Mouse (Mus musculus): ENCODE data around the gene Pdxdc1. TPM values are rescaled to one million over a fixed set of nuclear protein-coding genes. Genes with fewer than 3 reads are reported as not detected.
"Not testable (repeated sequence)": the region's sequence is repeated elsewhere in the genome, so short reads cannot be mapped to it uniquely, and the experiment has no call there.

Gene Pdxdc1
- polyA plus RNA-seq, 1 experiment from 2014 or later: 65.5 TPM

- no peaks in the 10 kb centered on the region for H3K9me3 ChIP-seq
- no peak overlapping the region for H3K4me3 ChIP-seq
- H3K27me3 ChIP-seq (replicated peaks): no peaks in the 10 kb centered on the region
- H3K9ac ChIP-seq: no peak overlapping the region
- H3K4me1 ChIP-seq: peaks cover 7% of the 10 kb centered on the region
- no peak for ATAC-seq (ENCODE audit: extremely low read depth, insufficient number of reproducible peaks, low FRiP score, low TSS enrichment)
- H3K27ac ChIP-seq (replicated peaks): no peak overlapping the region
- 91% methylated on average over 3 of the region's 3 CpGs for WGBS
- H3K4me2 ChIP-seq: no peak overlapping the region
- peaks cover 81% of the 10 kb centered on the region for H3K36me3 ChIP-seq
These were observed 89.7 kb downstream of the Pdxdc1 start for GRCm38 (mm10) chr16:13813200-13813599.

GRCm38 (mm10) chr16:13812152-13812551 lies 90.8 kb downstream of the Pdxdc1 start:
- no peak overlapping the region for H3K4me2 ChIP-seq
- H3K27me3 ChIP-seq (replicated peaks): no peaks in the 10 kb centered on the region
- H3K4me3 ChIP-seq: no peak overlapping the region
- no peaks in the 10 kb centered on the region for H3K9me3 ChIP-seq
- H3K36me3 ChIP-seq: peaks cover 90% of the 10 kb centered on the region
- H3K9ac ChIP-seq: no peak overlapping the region
- no peak overlapping the region for H3K27ac ChIP-seq (replicated peaks)
- 87% methylated on average over 6 of the region's 6 CpGs for WGBS
- H3K4me1 ChIP-seq: no peaks in the 10 kb centered on the region
- ATAC-seq (ENCODE audit: extremely low read depth, insufficient number of reproducible peaks, low FRiP score, low TSS enrichment): no peak

GRCm38 (mm10) chr16:13808410-13808809 lies 94.5 kb downstream of the Pdxdc1 start:
- no peaks in the 10 kb centered on the region for H3K27me3 ChIP-seq (replicated peaks)
- ATAC-seq (ENCODE audit: extremely low read depth, insufficient number of reproducible peaks, low FRiP score, low TSS enrichment): no peak
- H3K4me3 ChIP-seq: no peak overlapping the region
- H3K4me2 ChIP-seq: no peak overlapping the region
- H3K36me3 ChIP-seq: peaks cover 98% of the 10 kb centered on the region
- no peak overlapping the region for H3K27ac ChIP-seq (replicated peaks)
- WGBS: 90% methylated on average over 7 of the region's 7 CpGs
- no peak overlapping the region for H3K9ac ChIP-seq
- no peaks in the 10 kb centered on the region for H3K9me3 ChIP-seq
- no peaks in the 10 kb centered on the region for H3K4me1 ChIP-seq

GRCm38 (mm10) chr16:13807616-13808015 lies 95.3 kb downstream of the Pdxdc1 start:
- Histone ChIP-seq H3K4me2 (no peak overlapping the region), H3K27me3 (replicated peaks) (no peaks in the 10 kb centered on the region), H3K4me3 (no peak overlapping the region), H3K4me1 (no peaks in the 10 kb centered on the region), H3K36me3 (peaks cover 96% of the 10 kb centered on the region), H3K9me3 (no peaks in the 10 kb centered on the region), H3K9ac (no peak overlapping the region), H3K27ac (replicated peaks) (no peak overlapping the region)
- no peak for ATAC-seq (ENCODE audit: extremely low read depth, insufficient number of reproducible peaks, low FRiP score, low TSS enrichment)
- WGBS: 90% methylated on average over 4 of the region's 4 CpGs

- Histone ChIP-seq H3K4me2 (no peak overlapping the region), H3K4me3 (no peak overlapping the region), H3K27me3 (replicated peaks) (no peaks in the 10 kb centered on the region), H3K9me3 (no peaks in the 10 kb centered on the region), H3K4me1 (no peaks in the 10 kb centered on the region), H3K36me3 (peaks cover 95% of the 10 kb centered on the region), H3K27ac (replicated peaks) (no peak overlapping the region), H3K9ac (no peak overlapping the region)
- no peak for ATAC-seq (ENCODE audit: extremely low read depth, insufficient number of reproducible peaks, low FRiP score, low TSS enrichment)
- 79% methylated on average over 5 of the region's 5 CpGs for WGBS
These were observed 98.3 kb downstream of the Pdxdc1 start for GRCm38 (mm10) chr16:13804666-13805065.

GRCm38 (mm10) chr16:13801231-13801630 lies 101.7 kb downstream of the Pdxdc1 start:
- 88% methylated on average over 4 of the region's 4 CpGs for WGBS
- peaks cover 94% of the 10 kb centered on the region for H3K36me3 ChIP-seq
- H3K4me3 ChIP-seq: no peak overlapping the region
- H3K4me1 ChIP-seq: no peaks in the 10 kb centered on the region
- H3K9ac ChIP-seq: no peak overlapping the region
- no peaks in the 10 kb centered on the region for H3K27me3 ChIP-seq (replicated peaks)
- no peak overlapping the region for H3K27ac ChIP-seq (replicated peaks)
- H3K4me2 ChIP-seq: no peak overlapping the region
- H3K9me3 ChIP-seq: no peaks in the 10 kb centered on the region
- no peak for ATAC-seq (ENCODE audit: extremely low read depth, insufficient number of reproducible peaks, low FRiP score, low TSS enrichment)

GRCm38 (mm10) chr16:13796746-13797175 lies 106.2 kb downstream of the Pdxdc1 start:
- H3K36me3 ChIP-seq: peaks cover 97% of the 10 kb centered on the region
- no peak overlapping the region for H3K9ac ChIP-seq
- H3K9me3 ChIP-seq: no peaks in the 10 kb centered on the region
- no peak overlapping the region for H3K4me3 ChIP-seq
- WGBS: 87% methylated on average over 5 of the region's 5 CpGs
- no peak overlapping the region for H3K4me2 ChIP-seq
- no peaks in the 10 kb centered on the region for H3K4me1 ChIP-seq
- no peaks in the 10 kb centered on the region for H3K27me3 ChIP-seq (replicated peaks)
- ATAC-seq (ENCODE audit: extremely low read depth, insufficient number of reproducible peaks, low FRiP score, low TSS enrichment): no peak
- no peak overlapping the region for H3K27ac ChIP-seq (replicated peaks)

GRCm38 (mm10) chr16:13793441-13793840 lies 109.5 kb downstream of the Pdxdc1 start:
- peaks cover 98% of the 10 kb centered on the region for H3K36me3 ChIP-seq
- H3K9me3 ChIP-seq; H3K4me2 ChIP-seq; H3K4me1 ChIP-seq; H3K27ac ChIP-seq (replicated peaks); H3K4me3 ChIP-seq; H3K27me3 ChIP-seq (replicated peaks); ATAC-seq (ENCODE audit: extremely low read depth, insufficient number of reproducible peaks, low FRiP score, low TSS enrichment); H3K9ac ChIP-seq: not testable (repeated sequence)
- WGBS: 89% methylated on average over 2 of the region's 2 CpGs

GRCm38 (mm10) chr16:13785932-13786331 lies 117.0 kb downstream of the Pdxdc1 start:
- H3K36me3 ChIP-seq: peaks cover 82% of the 10 kb centered on the region
- 87% methylated on average over 3 of the region's 3 CpGs for WGBS
- no peak for ATAC-seq (ENCODE audit: extremely low read depth, insufficient number of reproducible peaks, low FRiP score, low TSS enrichment)

More at GRCm38 (mm10) chr16:13785932-13786331, 117.0 kb downstream of the Pdxdc1 start:
- Histone ChIP-seq H3K4me2 (no peak overlapping the region), H3K9ac (no peak overlapping the region), H3K27me3 (replicated peaks) (no peaks in the 10 kb centered on the region), H3K27ac (replicated peaks) (no peak overlapping the region), H3K4me3 (no peak overlapping the region), H3K4me1 (peaks cover 11% of the 10 kb centered on the region), H3K9me3 (no peaks in the 10 kb centered on the region)

Small RNAs within 50 kb of the gene (microRNA-seq; reads per million reads assigned to microRNA genes)
- not detected for gene Gm27734

Other genes with a start within 250 kb of the Pdxdc1 start
- gene Parn, start 235.0 kb downstream of the Pdxdc1 start, polyA plus RNA-seq (2015; fragmentation: Nextera tagmentation; extraction: Ambion mirVana): 23.1 and 26.3 TPM in 2 replicates
- 30.9 and 36.5 TPM in 2 replicates for gene Bfar, start 231.3 kb downstream of the Pdxdc1 start, polyA plus RNA-seq (2015; fragmentation: Nextera tagmentation; extraction: Ambion mirVana)
- 4.1 and 4.2 TPM in 2 replicates for gene 3110001I22Rik, start 231.2 kb downstream of the Pdxdc1 start, polyA plus RNA-seq (2015; fragmentation: Nextera tagmentation; extraction: Ambion mirVana)
- gene Pla2g10, start 172.1 kb downstream of the Pdxdc1 start, polyA plus RNA-seq (2015; fragmentation: Nextera tagmentation; extraction: Ambion mirVana): 0.16 and 0.32 TPM in 2 replicates
- 48.2 and 50.8 TPM in 2 replicates for gene Rrn3, start 122.4 kb downstream of the Pdxdc1 start, polyA plus RNA-seq (2015; fragmentation: Nextera tagmentation; extraction: Ambion mirVana)
- gene Ntan1, start 84.3 kb downstream of the Pdxdc1 start, polyA plus RNA-seq (2015; fragmentation: Nextera tagmentation; extraction: Ambion mirVana): 145 and 149 TPM in 2 replicates
- gene Mpv17l, start within 50 bp of the Pdxdc1 start, polyA plus RNA-seq (2015; fragmentation: Nextera tagmentation; extraction: Ambion mirVana): 2.7 and 3.3 TPM in 2 replicates
- 1.2 and 1.3 TPM in 2 replicates for gene 2900011O08Rik, start 83.5 kb upstream of the Pdxdc1 start, polyA plus RNA-seq (2015; fragmentation: Nextera tagmentation; extraction: Ambion mirVana)
- 0.27 TPM in 1 of 2 replicates, not detected in the other for gene Ifitm7, start 83.8 kb upstream of the Pdxdc1 start, polyA plus RNA-seq (2015; fragmentation: Nextera tagmentation; extraction: Ambion mirVana)

Measured in heart, embryonic 13.5 days (tissue).